11 mouse cellular contexts compared by ENCODE assay signal in genomic region chr14:123065566-123065965, GRCm38 (mm10).
A peak's percentile ranks its signal among the peaks of the same experiment; 100 is the strongest.
DNase-seq lines count a peak whose midpoint lies in the region; ATAC-seq and TF ChIP-seq lines count a peak whose summit lies in the region.
"Had no signal": no experiment of that assay in that cellular context is flagged by ENCODE, and none has a peak within 500 bp of the region (broad histone marks: within the 10 kb centered on the region; RNA-seq: fewer than 3 reads in every experiment).

No protein-coding gene starts in this region.

- no peaks in the 10 kb centered on the region for H3K27me3 ChIP-seq in forebrain, embryonic 15.5 days
- H3K27me3 ChIP-seq in midbrain, embryonic 14.5 days (ENCODE audit: control insufficient read depth, insufficient read depth, low read length), result no peaks in the 10 kb centered on the region
- no peaks in the 10 kb centered on the region for H3K27me3 ChIP-seq in kidney, embryonic 14.5 days (ENCODE audit: control insufficient read depth, insufficient read depth, low read length)
- H3K27me3 ChIP-seq in heart, embryonic 10.5 days (ENCODE audit: insufficient read depth, poor library complexity, severe bottlenecking), result no peaks in the 10 kb centered on the region
- H3K27me3 ChIP-seq: intestine, embryonic 15.5 days; lung, embryonic 15.5 days had no signal

- no peak overlapping the region for H3K9ac ChIP-seq in forebrain, embryonic 15.5 days (replicated peaks)
- H3K9ac ChIP-seq in midbrain, embryonic 14.5 days (replicated peaks; ENCODE audit: low read length), result no peak overlapping the region
- H3K9ac ChIP-seq in kidney, embryonic 14.5 days (ENCODE audit: low read depth, low read length), result no peak overlapping the region
- H3K9ac ChIP-seq: intestine, embryonic 15.5 days; lung, embryonic 15.5 days had no signal

- peak overlapping the region; percentile 58 for H3K27ac ChIP-seq in forebrain, embryonic 15.5 days (replicated peaks)
- peak overlapping the region; percentile 32; the same call in 1 of the 2 replicates for H3K27ac ChIP-seq in midbrain, embryonic 14.5 days (replicated peaks; ENCODE audit: low read depth, low read length)
- no peak overlapping the region for H3K27ac ChIP-seq in kidney, embryonic 14.5 days (ENCODE audit: low read depth, low read length)
- H3K27ac ChIP-seq in heart, embryonic 10.5 days, result no peak overlapping the region
- H3K27ac ChIP-seq: intestine, embryonic 15.5 days; lung, embryonic 15.5 days had no signal

- 8% methylated on average over 8 of the region's 8 CpGs for WGBS in forebrain, embryonic 15.5 days
- WGBS in midbrain, embryonic 14.5 days, result 25% methylated on average over 8 of the region's 8 CpGs
- WGBS in kidney, embryonic 14.5 days, result 57% methylated on average over 8 of the region's 8 CpGs
- WGBS in heart, embryonic 10.5 days, result 76% methylated on average over 8 of the region's 8 CpGs

- TF ChIP-seq POLR2A in brain, embryonic 14.5 days (IDR thresholded peaks at IDR 0.05; ENCODE audit: borderline replicate concordance, extremely low read depth, insufficient read depth, insufficient read length, poor library complexity, severe bottlenecking), result no peak

- DNase-seq in brain, embryonic 14.5 days (ENCODE audit: low read depth), result peak; percentile 94
- DNase-seq in embryo, embryonic 10.5 days (ENCODE audit: low spot score), result peak; percentile 24
- peak; percentile 75 for DNase-seq in midbrain, embryonic 14.5 days
- no peak for DNase-seq in heart, embryonic 10.5 days (ENCODE audit: low spot score)
- DNase-seq: cerebellum, postnatal 14 days; gastrocnemius, postnatal 36 days had no signal

- peak; percentile 91 for ATAC-seq in forebrain, embryonic 15.5 days (replicated peaks)
- ATAC-seq in midbrain, embryonic 14.5 days (ENCODE audit: low FRiP score, low TSS enrichment), result peak; percentile 69
- no peak for ATAC-seq in erythroblast, adult 5-6 weeks (replicated peaks; ENCODE audit: low FRiP score, poor library complexity, severe bottlenecking)
- ATAC-seq in kidney, embryonic 14.5 days (ENCODE audit: low FRiP score, low TSS enrichment), result no peak
- ATAC-seq: intestine, embryonic 15.5 days had no signal

- peak overlapping the region; percentile 21 for H3K4me2 ChIP-seq in forebrain, embryonic 15.5 days (replicated peaks)
- peak overlapping the region; percentile 36 for H3K4me2 ChIP-seq in midbrain, embryonic 14.5 days (ENCODE audit: low read length)
- no peak overlapping the region for H3K4me2 ChIP-seq in kidney, embryonic 14.5 days (replicated peaks; ENCODE audit: low read depth, low read length)
- H3K4me2 ChIP-seq: intestine, embryonic 15.5 days; lung, embryonic 15.5 days had no signal

- no peak for TF ChIP-seq CTCF in brain, embryonic 14.5 days (IDR thresholded peaks at IDR 0.05; ENCODE audit: borderline replicate concordance, extremely low read depth, insufficient read depth, insufficient read length)

- H3K36me3 ChIP-seq in forebrain, embryonic 15.5 days, result no peaks in the 10 kb centered on the region
- no peaks in the 10 kb centered on the region for H3K36me3 ChIP-seq in midbrain, embryonic 14.5 days (ENCODE audit: control insufficient read depth, insufficient read depth, low read length)
- H3K36me3 ChIP-seq in kidney, embryonic 14.5 days (ENCODE audit: control insufficient read depth, insufficient read depth, low read length), result no peaks in the 10 kb centered on the region
- H3K36me3 ChIP-seq in heart, embryonic 10.5 days, result no peaks in the 10 kb centered on the region
- H3K36me3 ChIP-seq: intestine, embryonic 15.5 days; lung, embryonic 15.5 days had no signal

- H3K4me1 ChIP-seq in forebrain, embryonic 15.5 days, result peaks cover 15% of the 10 kb centered on the region
- peaks cover 14% of the 10 kb centered on the region for H3K4me1 ChIP-seq in midbrain, embryonic 14.5 days (ENCODE audit: control insufficient read depth, insufficient read depth, low read length)
- H3K4me1 ChIP-seq in kidney, embryonic 14.5 days (ENCODE audit: control insufficient read depth, insufficient read depth, low read length), result no peaks in the 10 kb centered on the region
- no peaks in the 10 kb centered on the region for H3K4me1 ChIP-seq in heart, embryonic 10.5 days
- H3K4me1 ChIP-seq: intestine, embryonic 15.5 days; lung, embryonic 15.5 days had no signal

- H3K4me3 ChIP-seq in forebrain, embryonic 15.5 days, result 0 out of 2 replicates have a peak overlapping the region, but pooled peaks have one; percentile 1
- no peak overlapping the region for H3K4me3 ChIP-seq in midbrain, embryonic 14.5 days (replicated peaks; ENCODE audit: low read depth, low read length)
- no peak overlapping the region for H3K4me3 ChIP-seq in kidney, embryonic 14.5 days (ENCODE audit: low read length)
- H3K4me3 ChIP-seq in heart, embryonic 10.5 days, result no peak overlapping the region
- H3K4me3 ChIP-seq: intestine, embryonic 15.5 days; lung, embryonic 15.5 days had no signal

- no peaks in the 10 kb centered on the region for H3K9me3 ChIP-seq in forebrain, embryonic 15.5 days
- no peaks in the 10 kb centered on the region for H3K9me3 ChIP-seq in midbrain, embryonic 14.5 days (ENCODE audit: control insufficient read depth, low read length)
- H3K9me3 ChIP-seq in kidney, embryonic 14.5 days (ENCODE audit: control insufficient read depth, low read length), result no peaks in the 10 kb centered on the region
- H3K9me3 ChIP-seq in heart, embryonic 10.5 days, result no peaks in the 10 kb centered on the region
- H3K9me3 ChIP-seq: intestine, embryonic 15.5 days; lung, embryonic 15.5 days had no signal

Comparison
In these comparisons a context has a peak if more than half of its experiments do, and no peak if none do; other contexts are left out.
1. ATAC-seq: peak in forebrain, embryonic 15.5 days (single experiment) and midbrain, embryonic 14.5 days (single experiment); none in erythroblast, adult 5-6 weeks (single experiment) and kidney, embryonic 14.5 days (single experiment).
2. H3K27ac ChIP-seq: peak in forebrain, embryonic 15.5 days (single experiment) and midbrain, embryonic 14.5 days (single experiment); none in kidney, embryonic 14.5 days (single experiment) and heart, embryonic 10.5 days (single experiment).